Mouse (Mus musculus): ENCODE results near the gene 4930451I11Rik. TPM values are rescaled to one million over a fixed set of nuclear protein-coding genes. Genes with fewer than 3 reads are reported as not detected.

The 4930451I11Rik gene
- polyA plus RNA-seq, 1 experiment from 2014 or later: not detected

DNA sequence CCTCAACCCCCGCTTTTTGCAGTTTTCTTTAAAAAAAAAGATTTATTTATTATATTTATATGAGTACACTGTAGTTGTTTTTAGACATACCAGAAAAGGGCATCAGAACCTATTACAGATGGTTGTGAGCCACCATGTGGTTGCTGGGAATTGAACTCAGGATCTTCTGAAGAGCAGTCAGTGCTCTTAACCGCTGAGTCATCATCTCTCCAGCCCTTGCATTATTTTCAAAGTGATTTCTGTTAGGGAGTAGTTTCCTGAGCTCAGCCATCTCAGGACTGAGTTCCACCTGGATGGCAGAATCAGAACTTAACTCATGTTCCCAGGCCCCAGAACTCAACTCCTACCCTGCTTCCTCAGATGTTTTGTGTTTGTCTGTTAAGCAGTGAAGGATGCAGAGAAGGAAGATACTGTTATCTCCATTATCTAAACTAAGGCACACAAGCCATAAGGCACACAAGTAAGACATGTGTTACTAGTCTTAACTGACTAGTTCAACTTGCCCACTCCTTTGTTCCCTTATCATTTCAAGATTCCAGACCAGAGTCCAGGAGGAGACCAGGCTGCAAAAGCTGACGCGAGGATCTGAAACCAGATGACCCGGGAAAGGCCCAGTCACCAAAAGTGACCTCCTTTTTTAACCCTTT, 21.6 kb downstream of the 4930451I11Rik start:
- Histone ChIP-seq H3K9ac (peak overlapping the region; percentile 78; the same call in 1 of the 2 replicates), H3K27me3 (replicated peaks) (peaks cover 11% of the 10 kb centered on the region; the same call in 1 of the 2 replicates), H3K27ac (peak overlapping the region; percentile 78; the same call in 1 of the 2 replicates), H3K4me3 (peak overlapping the region; percentile 65; the same call in 1 of the 2 replicates), H3K9me3 (replicated peaks) (no peaks in the 10 kb centered on the region), H3K4me2 (peak overlapping the region; percentile 92), H3K36me3 (no peaks in the 10 kb centered on the region; the same call in 1 of the 2 replicates), H3K4me1 (peaks cover 35% of the 10 kb centered on the region)
- 41% methylated on average over 5 of the region's 5 CpGs for WGBS (ENCODE audit: insufficient replicate concordance)
- ATAC-seq: no peak

DNA sequence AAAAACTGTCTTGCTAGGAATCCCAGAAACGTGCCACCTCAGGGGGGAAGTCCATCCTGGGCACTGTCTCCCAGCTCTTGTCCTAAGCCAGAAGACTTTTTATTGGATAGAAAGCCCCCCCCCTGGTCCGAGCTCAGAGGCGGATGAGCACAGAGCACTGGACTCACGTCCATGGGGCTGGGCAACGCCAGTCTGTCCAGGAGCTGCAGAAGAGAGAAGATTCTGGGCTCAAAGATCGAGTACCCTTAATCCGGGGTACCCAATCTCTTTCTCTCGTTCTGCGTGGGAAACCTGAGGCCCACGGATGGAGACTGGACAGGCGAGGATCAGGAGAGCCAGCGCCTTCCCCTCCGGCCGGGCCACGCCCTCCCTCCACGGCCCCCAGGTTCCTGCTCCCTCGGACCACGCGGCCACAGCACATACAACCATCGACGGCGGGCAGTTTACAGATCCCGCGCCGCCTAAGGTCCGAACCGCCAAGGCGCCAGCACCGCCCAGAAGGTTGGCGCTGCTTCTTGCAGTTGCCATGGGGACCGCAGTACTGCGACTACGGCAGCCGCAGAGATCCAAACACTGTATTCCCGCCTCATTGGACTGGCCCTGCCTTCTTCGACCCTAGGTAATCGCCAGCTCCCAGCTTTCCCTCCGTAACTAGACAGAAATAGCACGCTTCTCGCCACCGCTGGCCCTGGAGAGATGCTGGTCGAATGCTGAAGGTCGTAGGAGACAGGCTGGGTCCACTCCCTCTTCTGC, 22.6 kb downstream of the 4930451I11Rik start:
- Histone ChIP-seq H3K27ac (peak overlapping the region; percentile 78), H3K9me3 (replicated peaks) (no peaks in the 10 kb centered on the region), H3K4me2 (peak overlapping the region; percentile 92), H3K4me1 (peaks cover 41% of the 10 kb centered on the region), H3K4me3 (peak overlapping the region; percentile 65), H3K9ac (peak overlapping the region; percentile 78), H3K36me3 (no peaks in the 10 kb centered on the region; the same call in 1 of the 2 replicates), H3K27me3 (replicated peaks) (peaks cover 7% of the 10 kb centered on the region; the same call in 1 of the 2 replicates)
- ATAC-seq: peak; percentile 88
- 3% methylated on average over 43 of the region's 43 CpGs for WGBS (ENCODE audit: insufficient replicate concordance)

DNA sequence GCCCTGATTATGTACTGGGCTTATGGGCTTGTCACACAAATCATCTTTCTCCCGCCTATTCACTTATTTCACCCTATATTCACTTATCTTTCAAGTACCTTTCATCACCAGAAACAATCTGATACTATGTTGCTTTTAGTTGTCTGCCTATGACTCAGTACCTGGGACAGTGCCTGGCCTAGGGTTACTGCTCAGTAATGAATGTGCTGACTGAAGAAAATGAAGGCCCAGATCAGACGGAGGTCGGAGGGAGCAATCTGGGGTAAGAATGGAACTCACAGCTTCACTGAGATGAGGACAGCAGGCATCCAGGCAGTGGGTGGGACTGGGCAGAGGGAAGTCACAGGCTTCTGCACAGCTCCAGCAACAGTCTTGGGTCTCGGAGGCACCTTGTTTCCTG, 24.0 kb downstream of the 4930451I11Rik start:
- no peak overlapping the region for H3K4me3 ChIP-seq
- no peaks in the 10 kb centered on the region for H3K27me3 ChIP-seq (replicated peaks)
- peaks cover 56% of the 10 kb centered on the region for H3K4me1 ChIP-seq
- no peak for ATAC-seq
- H3K36me3 ChIP-seq: no peaks in the 10 kb centered on the region; the same call in 1 of the 2 replicates
- H3K27ac ChIP-seq: peak overlapping the region; percentile 7; the same call in 1 of the 2 replicates
- peak overlapping the region; percentile 92; the same call in 1 of the 2 replicates for H3K4me2 ChIP-seq
- H3K9me3 ChIP-seq (replicated peaks): no peaks in the 10 kb centered on the region
- H3K9ac ChIP-seq: no peak overlapping the region
- 70% methylated on average over 4 of the region's 4 CpGs for WGBS (ENCODE audit: insufficient replicate concordance)

DNA sequence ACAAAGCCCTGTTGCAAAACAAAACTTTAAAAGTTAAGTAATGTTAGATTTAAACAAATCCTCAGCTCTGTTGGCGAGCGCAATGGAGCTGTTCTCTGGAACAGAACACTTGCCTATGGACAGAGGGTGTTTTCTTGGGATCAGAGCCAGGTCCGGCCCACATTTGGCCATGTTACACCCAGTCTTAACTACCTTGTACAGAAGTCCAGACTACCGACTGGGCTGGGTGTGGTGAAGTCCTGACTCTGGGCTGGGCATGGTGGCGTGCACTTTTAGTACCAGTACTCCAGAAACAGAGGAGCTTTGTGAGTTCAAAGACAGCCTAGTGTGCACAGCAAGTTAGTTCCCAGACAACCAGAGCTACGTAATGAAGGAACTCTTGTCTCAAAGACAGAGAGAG, 24.5 kb downstream of the 4930451I11Rik start:
- ATAC-seq: no peak
- H3K4me3 ChIP-seq: no peak overlapping the region
- peaks cover 60% of the 10 kb centered on the region for H3K4me1 ChIP-seq
- no peak overlapping the region for H3K27ac ChIP-seq
- H3K4me2 ChIP-seq: no peak overlapping the region
- H3K27me3 ChIP-seq (replicated peaks): no peaks in the 10 kb centered on the region
- no peaks in the 10 kb centered on the region; the same call in 1 of the 2 replicates for H3K36me3 ChIP-seq
- no peaks in the 10 kb centered on the region for H3K9me3 ChIP-seq (replicated peaks)
- WGBS (ENCODE audit: insufficient replicate concordance): 80% methylated on average over 6 of the region's 6 CpGs
- no peak overlapping the region for H3K9ac ChIP-seq

DNA sequence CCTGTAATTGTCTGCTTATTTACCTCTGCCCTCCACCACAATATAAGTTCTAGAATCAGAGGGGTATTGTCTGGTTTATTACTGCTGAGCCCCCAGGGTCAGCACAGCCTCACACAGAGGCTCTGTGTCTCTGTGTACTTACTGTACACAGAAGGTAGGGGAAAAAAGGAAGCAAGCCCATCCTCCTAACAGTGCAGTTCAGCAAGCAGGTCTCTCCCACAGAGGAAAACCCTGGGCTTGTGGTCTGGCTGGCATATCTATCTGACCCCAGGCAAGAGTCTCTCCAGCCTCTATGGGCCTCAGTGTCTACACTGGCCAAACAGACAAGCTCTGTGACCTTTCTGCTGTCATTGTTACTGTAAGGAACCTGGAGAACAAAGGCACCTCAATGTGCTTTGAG, 27.7 kb downstream of the 4930451I11Rik start:
- Histone ChIP-seq H3K4me3 (no peak overlapping the region), H3K36me3 (no peaks in the 10 kb centered on the region; the same call in 1 of the 2 replicates), H3K27me3 (replicated peaks) (no peaks in the 10 kb centered on the region), H3K4me2 (no peak overlapping the region), H3K9me3 (replicated peaks) (no peaks in the 10 kb centered on the region), H3K27ac (no peak overlapping the region), H3K9ac (no peak overlapping the region), H3K4me1 (peaks cover 67% of the 10 kb centered on the region)
- ATAC-seq: no peak

DNA sequence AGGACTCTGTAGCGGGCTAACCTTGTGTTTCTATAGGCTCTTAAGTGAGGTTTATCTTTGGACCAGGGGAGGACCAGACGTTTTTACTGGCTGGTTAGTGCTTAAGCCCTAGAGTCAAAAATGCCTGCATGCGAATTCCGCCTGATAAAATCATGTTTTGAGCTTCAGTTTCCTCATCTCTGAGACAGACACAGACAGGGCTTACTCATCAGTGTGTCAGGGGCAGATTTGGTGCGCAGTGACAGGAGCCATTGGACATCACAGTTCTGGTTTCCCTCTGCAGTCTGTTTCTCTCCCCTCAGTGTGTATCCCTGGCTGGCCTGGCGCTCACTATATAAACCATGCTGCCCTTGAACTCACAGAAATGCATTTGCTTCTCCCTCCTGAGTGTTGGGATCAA, 28.3 kb downstream of the 4930451I11Rik start:
- Histone ChIP-seq H3K27me3 (replicated peaks) (no peaks in the 10 kb centered on the region), H3K36me3 (no peaks in the 10 kb centered on the region; the same call in 1 of the 2 replicates), H3K4me1 (peaks cover 65% of the 10 kb centered on the region), H3K9me3 (replicated peaks) (no peaks in the 10 kb centered on the region), H3K9ac (no peak overlapping the region), H3K27ac (no peak overlapping the region), H3K4me2 (no peak overlapping the region), H3K4me3 (no peak overlapping the region)
- WGBS (ENCODE audit: insufficient replicate concordance): 37% methylated on average over 6 of the region's 6 CpGs
- no peak for ATAC-seq

DNA sequence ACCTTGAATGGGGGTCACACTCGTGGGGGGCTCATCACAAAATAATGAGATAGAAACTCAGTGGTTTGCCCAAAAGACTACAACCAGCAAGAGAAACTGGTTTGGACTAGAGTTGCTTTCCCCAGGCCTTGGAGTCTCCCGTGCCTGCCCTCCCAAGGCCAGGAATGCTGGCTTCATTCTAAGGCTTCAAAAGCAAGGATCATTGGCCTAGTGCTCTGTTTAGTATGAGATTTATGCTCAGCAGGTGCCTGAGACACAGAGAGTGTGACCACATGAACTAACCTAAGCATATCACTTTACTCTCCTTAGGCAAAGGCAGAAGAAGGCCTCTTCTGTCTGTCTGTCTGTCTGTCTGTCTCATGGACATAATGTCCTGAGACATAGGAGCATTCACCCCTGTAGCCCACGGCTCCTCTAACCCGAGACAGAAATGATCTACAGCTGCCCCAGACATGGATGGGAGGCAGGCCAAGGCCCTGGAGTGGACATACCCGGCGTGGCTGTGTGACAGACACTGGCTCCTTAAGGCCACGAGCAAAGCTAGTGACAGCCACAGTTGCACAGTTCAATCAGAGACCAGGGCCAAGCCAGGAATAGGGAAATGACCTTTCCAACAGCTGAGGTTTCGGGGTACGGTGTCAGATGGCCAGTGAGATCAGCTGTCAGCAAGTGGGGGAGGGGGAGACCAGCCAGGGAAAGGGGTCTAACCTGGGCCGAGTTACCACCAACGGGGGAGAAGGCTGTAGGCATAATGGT, 29.1 kb downstream of the 4930451I11Rik start:
- Histone ChIP-seq H3K4me2 (no peak overlapping the region), H3K4me3 (no peak overlapping the region), H3K27me3 (replicated peaks) (no peaks in the 10 kb centered on the region), H3K9me3 (replicated peaks) (no peaks in the 10 kb centered on the region), H3K9ac (no peak overlapping the region), H3K4me1 (peaks cover 65% of the 10 kb centered on the region), H3K36me3 (peaks cover 4% of the 10 kb centered on the region), H3K27ac (no peak overlapping the region)
- 69% methylated on average over 11 of the region's 11 CpGs for WGBS (ENCODE audit: insufficient replicate concordance)
- ATAC-seq: no peak

DNA sequence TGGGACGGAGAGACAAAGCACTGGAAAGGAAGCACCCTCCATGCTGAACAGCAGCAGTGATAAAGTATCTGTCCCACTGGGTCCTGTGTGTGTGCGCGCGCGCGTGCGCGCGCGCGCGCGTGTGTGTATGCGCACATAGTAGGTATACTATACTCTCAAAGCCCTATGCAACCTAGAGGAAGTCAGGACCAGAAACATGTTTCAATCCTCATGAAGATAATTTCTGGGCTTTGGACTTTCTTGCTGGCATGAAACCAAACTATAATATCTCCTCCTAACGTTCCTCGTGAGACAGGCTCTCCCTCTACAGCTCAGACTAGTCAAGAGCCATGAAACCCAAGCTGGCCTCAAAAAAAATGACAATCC, 30.4 kb downstream of the 4930451I11Rik start:
- no peak overlapping the region for H3K27ac ChIP-seq
- H3K9ac ChIP-seq: peak overlapping the region; percentile 85; the same call in 1 of the 2 replicates
- peaks cover 17% of the 10 kb centered on the region for H3K36me3 ChIP-seq
- peaks cover 72% of the 10 kb centered on the region for H3K4me1 ChIP-seq
- no peak overlapping the region for H3K4me3 ChIP-seq
- no peaks in the 10 kb centered on the region for H3K27me3 ChIP-seq (replicated peaks)
- no peak overlapping the region for H3K4me2 ChIP-seq
- no peak for ATAC-seq
- no peaks in the 10 kb centered on the region for H3K9me3 ChIP-seq (replicated peaks)
- WGBS (ENCODE audit: insufficient replicate concordance): 92% methylated on average over 16 of the region's 16 CpGs

DNA sequence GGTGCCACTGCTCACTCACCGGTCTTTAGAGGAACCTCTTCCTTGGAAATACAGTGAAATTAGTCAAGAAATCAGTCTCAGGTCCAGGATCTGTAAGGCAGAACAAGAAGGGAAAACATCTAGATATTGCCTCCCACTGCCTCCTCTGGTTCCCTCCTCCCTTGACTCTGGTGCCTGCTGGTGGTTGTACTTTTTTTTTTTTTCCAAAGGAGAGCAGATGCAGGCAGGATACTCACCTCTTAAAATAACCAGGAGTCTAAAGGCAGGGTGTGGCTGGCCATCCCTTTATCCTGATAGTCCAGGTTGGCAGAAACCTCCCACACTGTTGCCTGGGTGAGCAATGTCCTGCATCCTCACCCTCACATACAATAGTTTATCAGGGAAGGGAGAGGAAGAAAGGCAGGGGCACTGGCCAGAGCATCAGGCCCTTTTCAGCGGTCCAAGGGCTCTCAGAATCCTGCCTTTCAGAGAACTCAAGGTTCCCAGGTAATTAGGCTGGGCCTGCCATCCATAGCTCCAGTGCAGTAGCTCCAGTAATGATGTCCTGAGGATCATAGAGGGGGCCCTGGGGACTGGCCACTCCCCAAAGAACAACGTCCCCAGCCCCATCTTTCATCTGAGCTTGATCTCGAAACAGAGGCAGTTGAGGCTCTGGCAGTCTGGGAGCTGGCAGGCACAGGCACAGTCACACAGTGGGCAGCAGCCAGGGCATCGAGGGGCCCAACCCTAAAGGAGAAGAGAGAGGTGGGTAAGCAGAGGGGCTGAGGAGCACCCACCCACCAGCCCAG, 31.0 kb downstream of the 4930451I11Rik start:
- Histone ChIP-seq H3K4me1 (peaks cover 78% of the 10 kb centered on the region), H3K9ac (peak overlapping the region; percentile 85), H3K27ac (peak overlapping the region; percentile 93), H3K36me3 (peaks cover 23% of the 10 kb centered on the region), H3K4me3 (peak overlapping the region; percentile 77), H3K4me2 (peak overlapping the region; percentile 91), H3K9me3 (replicated peaks) (no peaks in the 10 kb centered on the region), H3K27me3 (replicated peaks) (no peaks in the 10 kb centered on the region)
- 57% methylated on average over 5 of the region's 5 CpGs for WGBS (ENCODE audit: insufficient replicate concordance)
- ATAC-seq: no peak

DNA sequence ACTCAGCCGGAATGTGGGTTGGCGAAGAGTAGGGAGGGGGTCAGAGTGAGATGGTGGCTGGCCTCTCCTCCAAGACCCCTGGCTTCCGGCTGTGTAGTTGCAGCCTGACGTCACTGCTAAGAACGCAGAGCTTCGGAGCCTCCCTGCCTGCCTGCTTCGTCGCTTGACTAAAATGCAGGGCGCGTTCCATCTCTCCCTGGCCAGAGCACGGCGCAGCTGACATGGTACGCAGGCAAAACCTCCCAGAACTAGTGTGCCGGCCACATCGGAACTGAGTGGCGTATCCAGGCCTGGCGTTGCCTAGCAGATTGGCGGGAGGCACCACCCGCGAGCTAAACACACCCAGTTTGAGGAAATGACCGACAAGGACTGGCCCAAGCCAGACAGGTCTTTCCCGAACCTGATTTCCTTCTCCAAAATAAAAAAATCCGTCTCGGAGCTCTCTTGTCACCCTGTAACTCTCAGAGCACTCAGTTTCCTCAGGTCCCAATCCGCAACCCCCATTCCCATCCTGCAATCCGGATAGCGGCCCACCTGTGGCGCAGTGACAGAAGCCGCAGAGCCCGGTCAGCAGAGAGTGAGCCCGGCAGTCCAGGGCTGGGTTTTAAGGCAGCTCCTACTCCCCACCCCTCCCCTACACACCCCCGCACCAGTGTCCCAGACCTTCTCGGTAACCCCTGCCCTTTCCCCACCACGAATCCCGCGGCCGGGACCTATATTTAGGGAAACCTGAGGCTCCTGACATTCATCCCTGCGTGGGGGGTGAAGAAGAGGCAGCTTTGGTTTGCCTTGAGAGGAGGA, 31.8 kb downstream of the 4930451I11Rik start:
- peaks cover 31% of the 10 kb centered on the region for H3K36me3 ChIP-seq
- H3K4me1 ChIP-seq: peaks cover 86% of the 10 kb centered on the region

More for the DNA sequence above, 31.8 kb downstream of the 4930451I11Rik start:
- WGBS (ENCODE audit: insufficient replicate concordance): 2% methylated on average over 38 of the region's 38 CpGs
- Histone ChIP-seq H3K9ac (peak overlapping the region; percentile 85), H3K27me3 (replicated peaks) (no peaks in the 10 kb centered on the region), H3K27ac (peak overlapping the region; percentile 93), H3K4me2 (peak overlapping the region; percentile 91), H3K9me3 (replicated peaks) (no peaks in the 10 kb centered on the region), H3K4me3 (peak overlapping the region; percentile 77)
- ATAC-seq: peak; percentile 79
